Mouse (Mus musculus): ENCODE data around the gene Numa1.

GRCm38 (mm10) chr7:102018590-102018989, 84.7 kb downstream of the Numa1 start, which contains the start of gene Il18bp:
- TF ChIP-seq CTCF (conservative IDR thresholded peaks at IDR 0.05; ENCODE audit: insufficient read depth, insufficient read length, low read depth, low read length) (no peak), POLR2A (IDR thresholded peaks at IDR 0.05; ENCODE audit: low read depth, low read length) (no peak)
